Mouse (Mus musculus) olfactory bulb, adult 2 months (tissue): ENCODE results near the gene Ndufv3. TPM values are rescaled to one million over a fixed set of nuclear protein-coding genes. Genes with fewer than 3 reads are reported as not detected.

Experiments
- H3K27ac ChIP-seq: fragments of 200-500 bp; 2 replicates; pipeline ENCODE4 v1.5.1; 2012; ENCODE audit warnings: low read depth, low read length; ENCODE audit not compliant: insufficient read depth
- H3K4me1 ChIP-seq: fragments of 200-500 bp; 2 replicates; pipeline ENCODE4 v1.6.1; 2012; ENCODE audit warnings: low read length; ENCODE audit not compliant: control insufficient read depth, insufficient read depth
- H3K4me3 ChIP-seq: fragments of 200-500 bp; 2 replicates; pipeline ENCODE4 v1.5.1; 2012; ENCODE audit warnings: mild to moderate bottlenecking, low read depth, low read length, moderate library complexity; ENCODE audit not compliant: insufficient read depth
- CTCF ChIP-seq: fragments of 200-500 bp; IDR thresholded peaks from 2 replicates; pipeline ENCODE4 v1.5.1; 2012; ENCODE audit warnings: low read depth, mild to moderate bottlenecking, low read length, moderate library complexity; ENCODE audit not compliant: insufficient read depth
- POLR2A ChIP-seq: fragments of 200-500 bp; IDR thresholded peaks from 2 replicates; pipeline ENCODE4 v1.6.1; 2012; ENCODE audit warnings: mild to moderate bottlenecking, low read depth, low read length, moderate library complexity; ENCODE audit not compliant: insufficient read depth
- WGBS: fragments of 180-500 bp; shearing (Covaris S2); methylation state at CpG from one replicate; pipeline ENCODE4 v1.1.7; 2018; 5-methylcytosine and 5-hydroxymethylcytosine counted together
- polyA plus RNA-seq: library from polyadenylated mRNA; stranded (reverse); fragments of >200 nt; gene quantifications from 2 replicates; pipeline ENCODE4 v1.2.4, GENCODE M21; 2012; ENCODE audit warnings: low replicate concordance; ENCODE audit not compliant: missing spikeins, insufficient read depth, insufficient read length

Gene Ndufv3
- polyA plus RNA-seq, 1 experiment: not detected

- whole genome bisulfite sequencing: 72% methylated on average over 5 of the region's 5 CpGs
Observed at GRCm38 (mm10) chr17:31571689-31572088, 51.8 kb downstream of the Ndufv3 start.

GRCm38 (mm10) chr17:31574662-31575061 lies 54.7 kb downstream of the Ndufv3 start:
- no peak overlapping the region for H3K27ac ChIP-seq
- WGBS: 73% methylated on average over 7 of the region's 7 CpGs
- no peak overlapping the region for H3K4me3 ChIP-seq
- TF ChIP-seq CTCF: no peak
- no peak for TF ChIP-seq POLR2A
- H3K4me1 ChIP-seq: peaks cover 8% of the 10 kb centered on the region; the same call in 1 of the 2 replicates

More at GRCm38 (mm10) chr17:31571689-31572088, 51.8 kb downstream of the Ndufv3 start:
- TF ChIP-seq CTCF (no peak), POLR2A (no peak)
- peaks cover 14% of the 10 kb centered on the region for H3K4me1 ChIP-seq
- no peak overlapping the region for H3K4me3 ChIP-seq
- H3K27ac ChIP-seq: no peak overlapping the region

- Histone ChIP-seq H3K27ac (no peak overlapping the region), H3K4me1 (peaks cover 15% of the 10 kb centered on the region), H3K4me3 (no peak overlapping the region)
- 53% methylated on average over 10 of the region's 10 CpGs for WGBS
- TF ChIP-seq POLR2A (no peak), CTCF (no peak)
Observed at GRCm38 (mm10) chr17:31576394-31577175, 56.7 kb downstream of the Ndufv3 start.

GRCm38 (mm10) chr17:31580344-31580743 lies 60.4 kb downstream of the Ndufv3 start:
- H3K27ac ChIP-seq: no peak overlapping the region
- WGBS: 29% methylated on average over 3 of the region's 3 CpGs
- H3K4me3 ChIP-seq: no peak overlapping the region
- TF ChIP-seq CTCF: no peak
- no peak for TF ChIP-seq POLR2A
- H3K4me1 ChIP-seq: peaks cover 20% of the 10 kb centered on the region

Other genes with a start within 250 kb of the Ndufv3 start
- gene Rsph1, start 242.7 kb upstream of the Ndufv3 start, polyA plus RNA-seq: not detected in 2 replicates
- not detected in 2 replicates for gene Slc37a1, start 233.3 kb upstream of the Ndufv3 start, polyA plus RNA-seq
- not detected in 2 replicates for gene Pde9a, start 133.9 kb upstream of the Ndufv3 start, polyA plus RNA-seq
- not detected in 2 replicates for gene Wdr4, start 135 bp upstream of the Ndufv3 start, polyA plus RNA-seq
- gene Pknox1, start 44.6 kb downstream of the Ndufv3 start, polyA plus RNA-seq: 75.7 TPM in 1 of 2 replicates, not detected in the other
- not detected in 2 replicates for gene Cbs, start 117.1 kb downstream of the Ndufv3 start, polyA plus RNA-seq
- gene U2af1, start 138.8 kb downstream of the Ndufv3 start, polyA plus RNA-seq: 633 TPM in 1 of 2 replicates, not detected in the other
- gene Cryaa, start 157.7 kb downstream of the Ndufv3 start, polyA plus RNA-seq: not detected in 2 replicates